Mouse (Mus musculus) lung, adult 2 months (tissue): ENCODE data around the gene Pygm.

Experiments used
- CTCF ChIP-seq: fragments of 200-500 bp; IDR thresholded peaks from 2 replicates; pipeline ENCODE4 v1.5.1; 2011; ENCODE audit warnings: mild to moderate bottlenecking, low read length, control low read depth; ENCODE audit not compliant: insufficient read depth
- POLR2A ChIP-seq: fragments of 200-500 bp; IDR thresholded peaks from 2 replicates; pipeline ENCODE4 v1.6.1; 2011; ENCODE audit warnings: low read depth, mild to moderate bottlenecking, control low read depth, low read length, borderline replicate concordance; ENCODE audit errors: extremely low read depth

DNA sequence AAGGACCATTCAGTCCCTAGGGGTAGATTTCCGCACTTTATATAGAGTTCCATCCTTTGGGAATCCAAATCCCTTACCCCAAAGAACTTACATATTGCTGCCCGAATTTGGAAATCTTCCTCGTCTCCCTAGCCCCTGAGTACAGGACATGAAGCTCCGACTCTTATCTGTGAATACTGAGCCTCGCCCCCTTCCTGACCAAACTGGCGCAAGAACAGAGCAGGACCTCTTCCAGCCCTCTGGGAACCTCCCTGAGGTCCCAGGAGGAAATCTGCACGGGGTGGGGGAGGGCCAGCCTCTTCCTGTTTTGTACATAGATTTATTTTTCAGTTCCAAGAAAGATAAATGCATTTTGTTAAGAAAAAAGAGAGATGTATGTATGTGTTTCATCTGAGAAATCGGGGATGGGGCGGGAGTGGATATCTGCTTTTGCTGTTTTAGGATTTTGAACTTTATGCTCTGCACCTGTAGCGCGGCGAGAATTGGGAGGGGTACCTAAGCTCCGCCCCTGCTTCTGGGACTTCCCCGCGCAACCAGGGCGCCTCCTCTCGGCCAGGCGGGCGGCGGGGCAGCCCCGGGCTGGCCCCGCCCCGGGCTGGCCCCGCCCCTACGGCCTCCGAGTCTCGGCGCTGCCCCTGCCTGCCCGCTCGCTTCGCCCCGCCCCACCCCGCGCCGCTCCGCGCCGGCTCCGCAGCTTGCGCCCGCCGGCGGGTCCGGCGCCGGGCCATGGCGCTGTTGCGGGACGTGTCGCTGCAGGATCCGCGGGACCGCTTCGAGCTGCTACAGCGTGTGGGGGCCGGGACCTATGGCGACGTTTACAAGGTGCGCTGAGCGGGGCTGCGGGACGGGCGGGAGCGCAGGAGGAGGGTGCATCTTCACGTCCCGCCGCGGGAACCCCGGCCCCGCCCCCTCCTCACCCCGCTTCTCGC, 43.4 kb upstream of the Pygm start, which contains the start of gene Map4k2:
- no peak for TF ChIP-seq CTCF
- TF ChIP-seq POLR2A: peak; percentile 68; the same call in 1 of the 2 replicates
